Mouse (Mus musculus): ENCODE measurements around the gene Zbtb17.

GRCm38 (mm10) chr4:141484071-141484470 lies 39.6 kb downstream of the Zbtb17 start:
- TF ChIP-seq POLR2A (IDR thresholded peaks at IDR 0.05; ENCODE audit: insufficient read depth, low read depth, low read length) = no peak
- no peak for TF ChIP-seq CTCF (IDR thresholded peaks at IDR 0.05; ENCODE audit: insufficient read depth, low read depth, low read length)

All from olfactory bulb, adult 2 months (tissue).